Mouse (Mus musculus) G1E (cell line): Measurements from ENCODE around the gene Atp13a1.

Experiments
- CTCF ChIP-seq: IDR thresholded peaks from 2 replicates; pipeline ENCODE4 v1.5.1; 2012; ENCODE audit warnings: low read depth, low read length, inconsistent platforms, mixed read lengths
- GATA1 ChIP-seq: IDR thresholded peaks from 2 replicates; pipeline ENCODE4 v1.6.1; 2012; ENCODE audit warnings: borderline replicate concordance, low read length, inconsistent platforms, mixed read lengths
- TAL1 ChIP-seq: conservative IDR thresholded peaks from 2 replicates; pipeline ENCODE4 v1.6.1; 2012; ENCODE audit warnings: low read depth, low read length, inconsistent platforms, mixed read lengths

DNA sequence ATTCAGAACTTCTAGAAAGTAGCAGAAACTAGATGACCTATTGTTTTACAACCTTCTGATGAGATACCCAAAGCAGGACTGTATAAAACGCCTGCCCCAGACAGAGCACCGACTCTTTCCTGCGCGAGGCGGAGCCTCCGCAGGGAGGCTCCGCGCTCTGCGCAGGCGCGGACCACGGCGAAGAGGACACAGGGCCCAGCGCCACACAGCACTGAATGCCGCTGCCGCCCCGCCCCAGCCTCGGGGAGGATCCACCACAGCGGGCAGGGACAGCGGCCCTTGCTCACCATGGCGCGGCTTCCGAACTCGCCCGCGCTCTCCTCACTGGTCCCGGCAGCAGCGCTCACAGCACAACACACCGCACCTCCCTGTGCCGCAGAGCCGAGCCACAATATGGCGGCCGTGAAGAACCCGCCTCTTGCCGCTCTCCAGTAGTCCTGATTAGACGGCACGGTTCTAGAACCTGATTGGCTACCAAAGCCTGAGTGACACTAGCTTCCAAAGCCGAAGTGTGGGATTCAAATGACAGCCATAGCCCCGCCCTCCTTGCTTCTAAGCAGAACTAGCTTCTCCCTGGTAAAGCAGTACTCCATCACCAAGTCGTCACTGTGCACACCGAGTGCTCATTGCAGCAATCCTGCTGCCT lies 16.3 kb upstream of the Atp13a1 start, which contains the start of gene Gm20422:
- TF ChIP-seq GATA1 (no peak), CTCF (no peak), TAL1 (no peak)
